Mouse (Mus musculus): Measurements from ENCODE around the gene Adam1a. TPM values are rescaled to one million over a fixed set of nuclear protein-coding genes. Genes with fewer than 3 reads are reported as not detected.

Adam1a gene
- total and polyA plus RNA-seq, 2 experiments = 1.4 to 2.8 TPM

DNA sequence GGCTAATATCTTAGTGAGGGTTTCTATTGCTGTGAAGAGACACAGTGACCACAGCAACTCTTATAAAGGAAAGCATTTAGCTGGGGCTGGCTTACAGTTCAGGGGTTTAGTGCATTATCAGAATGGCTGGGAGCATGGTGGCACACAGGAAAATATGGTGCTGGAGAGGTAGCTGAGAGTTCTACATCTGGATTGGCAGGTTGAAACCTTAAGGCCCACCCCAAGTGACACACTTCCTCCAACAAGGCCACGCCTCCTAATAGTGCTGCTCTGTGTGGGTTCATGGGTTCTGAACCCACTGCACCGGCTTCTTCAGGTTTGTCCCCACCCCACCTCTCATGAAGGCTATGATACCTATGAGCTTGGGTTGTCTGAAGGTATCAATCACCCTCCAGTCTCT lies 72.9 kb downstream of the Adam1a start:
- no peak for TF ChIP-seq POLR2A (IDR thresholded peaks at IDR 0.05; ENCODE audit: extremely low read depth, insufficient read depth, low read length)
- no peak for TF ChIP-seq CTCF (IDR thresholded peaks at IDR 0.05; ENCODE audit: low read depth, low read length)
- Histone ChIP-seq H3K27ac (replicated peaks; ENCODE audit: insufficient read depth, low read depth, low read length) (no peak overlapping the region), H3K4me1 (ENCODE audit: control insufficient read depth, insufficient read depth, low read length) (no peaks in the 10 kb centered on the region), H3K4me3 (ENCODE audit: insufficient read depth, low read depth, low read length) (no peak overlapping the region), H3K27me3 (ENCODE audit: control insufficient read depth, insufficient read depth, low read length) (no peaks in the 10 kb centered on the region), H3K9ac (ENCODE audit: low read depth, low read length) (no peak overlapping the region), H3K79me2 (ENCODE audit: control insufficient read depth, insufficient read depth, low read length) (no peaks in the 10 kb centered on the region), H3K36me3 (ENCODE audit: control insufficient read depth, insufficient read depth, low read length) (no peaks in the 10 kb centered on the region)
- DNase-seq (ENCODE audit: extremely low read depth, low read depth, low spot score) = no peak
- 83% methylated on average over 2 of the region's 2 CpGs for WGBS

DNA sequence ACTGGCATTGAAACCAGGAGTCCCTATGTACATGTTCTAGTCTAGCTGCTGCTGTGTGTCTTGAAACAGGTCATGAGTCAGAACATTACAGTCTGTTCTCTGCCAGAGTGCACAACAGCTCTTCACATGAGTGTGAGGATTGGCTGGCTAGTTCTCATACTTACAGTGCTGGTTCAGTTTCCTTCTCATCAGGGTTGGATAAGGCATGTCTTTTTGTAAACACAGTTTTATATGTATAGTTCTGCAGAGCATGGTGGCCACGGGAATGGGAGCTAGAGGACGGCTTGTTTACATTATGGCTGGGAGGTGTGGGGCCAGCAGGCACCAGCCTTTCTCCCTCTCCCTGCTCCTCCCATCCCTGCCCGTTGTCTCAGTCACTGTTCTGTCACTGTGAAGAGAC lies 75.7 kb downstream of the Adam1a start:
- Histone ChIP-seq H3K4me1 (ENCODE audit: control insufficient read depth, insufficient read depth, low read length) (no peaks in the 10 kb centered on the region), H3K79me2 (ENCODE audit: control insufficient read depth, insufficient read depth, low read length) (no peaks in the 10 kb centered on the region), H3K9ac (ENCODE audit: low read depth, low read length) (no peak overlapping the region), H3K27me3 (ENCODE audit: control insufficient read depth, insufficient read depth, low read length) (no peaks in the 10 kb centered on the region), H3K36me3 (ENCODE audit: control insufficient read depth, insufficient read depth, low read length) (no peaks in the 10 kb centered on the region), H3K27ac (replicated peaks; ENCODE audit: insufficient read depth, low read depth, low read length) (no peak overlapping the region), H3K4me3 (ENCODE audit: insufficient read depth, low read depth, low read length) (no peak overlapping the region)
- TF ChIP-seq CTCF (IDR thresholded peaks at IDR 0.05; ENCODE audit: low read depth, low read length) = no peak
- TF ChIP-seq POLR2A (IDR thresholded peaks at IDR 0.05; ENCODE audit: extremely low read depth, insufficient read depth, low read length) = no peak
- WGBS = 29% methylated on average over 3 of the region's 3 CpGs
- DNase-seq (ENCODE audit: extremely low read depth, low read depth, low spot score) = no peak

Other genes starting within 250 kb of the Adam1a start
- gene Trafd1, start 159.8 kb downstream of the Adam1a start, total RNA-seq (2014; rRNA removed) = 49.5 and 53.7 TPM in 2 replicates
- 53.2 and 67.0 TPM in 2 replicates for gene Trafd1, start 159.8 kb downstream of the Adam1a start, polyA plus RNA-seq (2012; rRNA removed)
- 8.6 and 8.9 TPM in 2 replicates for gene Naa25, start 147.5 kb downstream of the Adam1a start, total RNA-seq (2014; rRNA removed)
- 5.8 and 7.6 TPM in 2 replicates for gene Naa25, start 147.5 kb downstream of the Adam1a start, polyA plus RNA-seq (2012; rRNA removed)
- not detected in 2 replicates for gene Tmem116, start 93.6 kb downstream of the Adam1a start, total RNA-seq (2014; rRNA removed)
- 0.20 and 0.21 TPM in 2 replicates for gene Tmem116, start 93.6 kb downstream of the Adam1a start, polyA plus RNA-seq (2012; rRNA removed)
- gene Erp29, start 93.0 kb downstream of the Adam1a start, total RNA-seq (2014; rRNA removed) = 21.9 and 30.0 TPM in 2 replicates
- 21.5 and 27.1 TPM in 2 replicates for gene Erp29, start 93.0 kb downstream of the Adam1a start, polyA plus RNA-seq (2012; rRNA removed)
- not detected in 2 replicates for gene Adam1b, start 42.0 kb downstream of the Adam1a start, total RNA-seq (2014; rRNA removed)
- gene Adam1b, start 42.0 kb downstream of the Adam1a start, polyA plus RNA-seq (2012; rRNA removed) = not detected in 2 replicates
- 0.09 TPM in 1 of 2 replicates, not detected in the other for gene Gm42878, start within 50 bp of the Adam1a start, total RNA-seq (2014; rRNA removed)
- not detected in 2 replicates for gene Gm42878, start within 50 bp of the Adam1a start, polyA plus RNA-seq (2012; rRNA removed)
- 39.0 and 40.1 TPM in 2 replicates for gene Mapkapk5, start 423 bp upstream of the Adam1a start, total RNA-seq (2014; rRNA removed)
- 16.8 and 21.7 TPM in 2 replicates for gene Mapkapk5, start 423 bp upstream of the Adam1a start, polyA plus RNA-seq (2012; rRNA removed)
- gene Aldh2, start 48.3 kb upstream of the Adam1a start, total RNA-seq (2014; rRNA removed) = 1,488 and 1,502 TPM in 2 replicates
- gene Aldh2, start 48.3 kb upstream of the Adam1a start, polyA plus RNA-seq (2012; rRNA removed) = 3,750 and 4,351 TPM in 2 replicates
- gene Acad12, start 73.5 kb upstream of the Adam1a start, total RNA-seq (2014; rRNA removed) = 9.6 and 14.4 TPM in 2 replicates
- gene Acad12, start 73.5 kb upstream of the Adam1a start, polyA plus RNA-seq (2012; rRNA removed) = 9.1 and 10.1 TPM in 2 replicates
- 19.6 and 23.5 TPM in 2 replicates for gene Acad10, start 115.0 kb upstream of the Adam1a start, total RNA-seq (2014; rRNA removed)
- gene Acad10, start 115.0 kb upstream of the Adam1a start, polyA plus RNA-seq (2012; rRNA removed) = 27.5 and 27.7 TPM in 2 replicates
- 95.5 and 112 TPM in 2 replicates for gene Brap, start 115.1 kb upstream of the Adam1a start, total RNA-seq (2014; rRNA removed)
- gene Brap, start 115.1 kb upstream of the Adam1a start, polyA plus RNA-seq (2012; rRNA removed) = 48.1 and 48.7 TPM in 2 replicates
- 58.5 and 74.7 TPM in 2 replicates for gene Atxn2, start 165.9 kb upstream of the Adam1a start, total RNA-seq (2014; rRNA removed)
- gene Atxn2, start 165.9 kb upstream of the Adam1a start, polyA plus RNA-seq (2012; rRNA removed) = 70.1 and 92.8 TPM in 2 replicates